Comparison of ENCODE assay signal across 9 mouse cellular contexts in genomic region chr4:100170161-100170650, GRCm38 (mm10).
DNase-seq lines count a peak whose midpoint lies in the region; ATAC-seq lines count a peak whose summit lies in the region.
"Had no signal": no experiment of that assay in that cellular context is flagged by ENCODE, and none has a peak within 500 bp of the region (broad histone marks: within the 10 kb centered on the region; RNA-seq: fewer than 3 reads in every experiment).

No protein-coding gene starts in this region.

- peak overlapping the region; percentile 21 for H3K4me3 ChIP-seq in embryonic facial prominence, embryonic 14.5 days (ENCODE audit: low read depth, low read length)
- H3K4me3 ChIP-seq in hindbrain, embryonic 16.5 days (ENCODE audit: low read length) = no peak overlapping the region
- no peak overlapping the region for H3K4me3 ChIP-seq in midbrain, embryonic 16.5 days (ENCODE audit: low read depth, low read length)

- no peaks in the 10 kb centered on the region for H3K36me3 ChIP-seq in embryonic facial prominence, embryonic 14.5 days (ENCODE audit: control insufficient read depth, insufficient read depth, low read length)
- H3K36me3 ChIP-seq in hindbrain, embryonic 16.5 days (ENCODE audit: control insufficient read depth, insufficient read depth, low read length) = no peaks in the 10 kb centered on the region
- H3K36me3 ChIP-seq in midbrain, embryonic 16.5 days (ENCODE audit: control insufficient read depth, insufficient read depth, low read length) = no peaks in the 10 kb centered on the region

- H3K4me2 ChIP-seq in embryonic facial prominence, embryonic 14.5 days (ENCODE audit: low read depth, low read length) = peak overlapping the region; percentile 50
- peak overlapping the region; percentile 38 for H3K4me2 ChIP-seq in hindbrain, embryonic 16.5 days (ENCODE audit: low read length)
- H3K4me2 ChIP-seq in midbrain, embryonic 16.5 days (ENCODE audit: low read length) = peak overlapping the region; percentile 33

- no peaks in the 10 kb centered on the region for H3K9me3 ChIP-seq in embryonic facial prominence, embryonic 14.5 days (ENCODE audit: control insufficient read depth, low read length)
- H3K9me3 ChIP-seq in hindbrain, embryonic 16.5 days (ENCODE audit: control insufficient read depth, low read length) = no peaks in the 10 kb centered on the region
- H3K9me3 ChIP-seq in midbrain, embryonic 16.5 days (replicated peaks; ENCODE audit: control insufficient read depth, low read length, poor library complexity, severe bottlenecking) = no peaks in the 10 kb centered on the region

- DNase-seq in kidney, postnatal 10 days = peak; percentile 58
- no peak for DNase-seq in kidney, postnatal 25 days
- DNase-seq in embryonic facial prominence, embryonic 14.5 days (ENCODE audit: low spot score) = peak; percentile 83
- no peak for DNase-seq in c-Kit-positive CD71-positive TER-119-positive erythroid progenitor cells, embryonic 14.5 days (ENCODE audit: low spot score)
- no peak for DNase-seq in layer of hippocampus, adult 9-10 months (ENCODE audit: low spot score)

- peak overlapping the region; percentile 46 for H3K9ac ChIP-seq in embryonic facial prominence, embryonic 14.5 days (ENCODE audit: low read depth, low read length)
- no peak overlapping the region for H3K9ac ChIP-seq in hindbrain, embryonic 16.5 days (ENCODE audit: low read depth, low read length)
- no peak overlapping the region for H3K9ac ChIP-seq in midbrain, embryonic 16.5 days (ENCODE audit: low read depth, low read length)

- WGBS in embryonic facial prominence, embryonic 14.5 days = 15% methylated on average over 14 of the region's 14 CpGs
- 43% methylated on average over 14 of the region's 14 CpGs for whole genome bisulfite sequencing in hindbrain, embryonic 16.5 days
- WGBS in midbrain, embryonic 16.5 days = 19% methylated on average over 14 of the region's 14 CpGs

- ATAC-seq in embryonic facial prominence, embryonic 14.5 days (ENCODE audit: low read depth) = peak; percentile 81
- ATAC-seq in hindbrain, embryonic 16.5 days = peak; percentile 48
- peak; percentile 65; the same call in 1 of the 2 replicates for ATAC-seq in midbrain, embryonic 16.5 days
- ATAC-seq in granulocyte monocyte progenitor cell, adult 5-6 weeks (replicated peaks; ENCODE audit: poor library complexity, severe bottlenecking) = no peak
- ATAC-seq: Patski had no signal

- H3K4me1 ChIP-seq in embryonic facial prominence, embryonic 14.5 days (ENCODE audit: control insufficient read depth, insufficient read depth, low read length) = peaks cover 26% of the 10 kb centered on the region
- H3K4me1 ChIP-seq in hindbrain, embryonic 16.5 days (ENCODE audit: control insufficient read depth, insufficient read depth, low read depth, low read length) = peaks cover 2% of the 10 kb centered on the region
- H3K4me1 ChIP-seq in midbrain, embryonic 16.5 days (ENCODE audit: control insufficient read depth, insufficient read depth, low read length) = peaks cover 8% of the 10 kb centered on the region

- H3K27ac ChIP-seq in embryonic facial prominence, embryonic 14.5 days (replicated peaks; ENCODE audit: low read depth, low read length) = peak overlapping the region; percentile 64
- no peak overlapping the region for H3K27ac ChIP-seq in hindbrain, embryonic 16.5 days (ENCODE audit: low read depth, low read length)
- no peak overlapping the region for H3K27ac ChIP-seq in midbrain, embryonic 16.5 days (ENCODE audit: low read length)

- no peaks in the 10 kb centered on the region for H3K27me3 ChIP-seq in embryonic facial prominence, embryonic 14.5 days (replicated peaks; ENCODE audit: control insufficient read depth, insufficient read depth, low read length)
- no peaks in the 10 kb centered on the region for H3K27me3 ChIP-seq in hindbrain, embryonic 16.5 days (replicated peaks; ENCODE audit: control insufficient read depth, insufficient read depth, low read length)
- H3K27me3 ChIP-seq in midbrain, embryonic 16.5 days (ENCODE audit: control insufficient read depth, insufficient read depth, low read depth, low read length) = no peaks in the 10 kb centered on the region
- H3K27me3 ChIP-seq: Patski had no signal

Comparison
In these comparisons a context has a peak if more than half of its experiments do, and no peak if none do; other contexts are left out.
1. DNase-seq: peak in kidney, postnatal 10 days (single experiment) and embryonic facial prominence, embryonic 14.5 days (single experiment); none in kidney, postnatal 25 days (0 of 2), c-Kit-positive CD71-positive TER-119-positive erythroid progenitor cells, embryonic 14.5 days (single experiment) and layer of hippocampus, adult 9-10 months (single experiment).
2. Peak in every context shown above with its lines, with median percentiles within 50 percentile points of each other: H3K4me2 ChIP-seq.